Mouse (Mus musculus): ENCODE results near the gene Gna15. TPM values are rescaled to one million over a fixed set of nuclear protein-coding genes. Genes with fewer than 3 reads are reported as not detected.
A peak's percentile ranks its signal among the peaks of the same experiment; 100 is the strongest.

The Gna15 gene
- polyA plus RNA-seq, 1 experiment: not detected

DNA sequence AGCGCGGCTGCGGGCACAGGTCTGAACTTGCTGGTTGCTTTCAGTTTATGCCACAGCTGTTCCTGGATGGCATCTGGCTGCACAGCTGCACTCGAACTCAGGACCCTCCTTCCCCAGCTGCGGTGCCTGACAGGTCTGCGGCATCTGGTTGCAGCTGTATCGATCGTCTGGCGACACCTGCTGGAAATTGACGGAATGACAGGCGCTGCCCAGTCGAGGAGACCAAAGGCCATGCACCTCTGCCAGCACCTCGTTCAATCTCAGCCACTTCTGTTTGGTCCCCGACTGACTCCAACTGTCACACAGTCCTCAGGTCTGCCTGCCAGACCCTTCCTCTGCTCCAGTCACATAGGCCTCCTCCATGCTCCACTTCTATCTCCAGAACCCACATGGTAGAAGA lies 2.8 kb upstream of the Gna15 start:
- H3K27ac ChIP-seq (ENCODE audit: insufficient read depth, low read length): no peak overlapping the region
- H3K4me1 ChIP-seq (ENCODE audit: control insufficient read depth, insufficient read depth, low read length): no peaks in the 10 kb centered on the region
- no peak overlapping the region for H3K4me3 ChIP-seq (ENCODE audit: insufficient read depth, low read length)
- TF ChIP-seq CTCF (IDR thresholded peaks at IDR 0.05; ENCODE audit: borderline replicate concordance, insufficient read depth, low read length) (peak; percentile 99), POLR2A (IDR thresholded peaks at IDR 0.05; ENCODE audit: low read depth, low read length) (no peak)

DNA sequence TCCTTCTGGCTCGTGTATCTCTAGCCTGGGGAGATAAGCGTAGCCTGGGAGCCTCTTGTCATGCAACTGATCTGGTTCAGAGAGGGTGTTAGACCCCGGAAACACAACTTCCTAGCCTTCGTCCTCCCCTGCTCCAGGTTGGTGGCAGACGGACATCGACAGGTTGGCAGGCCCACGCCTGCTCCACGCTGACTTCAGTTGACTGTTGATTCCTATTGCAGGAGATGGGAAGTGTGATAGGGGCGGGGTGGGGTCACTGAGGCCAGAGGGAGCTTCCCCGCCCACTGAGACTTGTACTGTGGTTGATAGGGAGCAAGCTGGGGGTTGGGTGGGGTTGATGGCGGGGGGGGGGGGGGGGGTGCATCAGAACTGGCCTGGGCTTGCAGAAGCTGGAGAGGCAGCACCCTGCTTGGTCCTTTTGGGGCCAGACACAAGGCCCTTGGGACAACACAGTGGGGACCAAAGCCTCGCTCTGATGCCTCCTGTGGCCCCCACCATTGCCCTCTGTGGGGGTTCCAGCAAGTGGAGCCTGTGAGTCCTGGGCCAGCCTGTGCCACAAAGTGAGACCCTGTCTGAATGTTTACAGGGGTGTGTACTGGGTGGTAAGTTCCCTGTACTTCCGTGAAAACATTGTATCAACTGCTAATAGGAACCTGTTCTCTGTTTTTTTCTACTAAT lies 1.1 kb upstream of the Gna15 start:
- no peak for TF ChIP-seq POLR2A (IDR thresholded peaks at IDR 0.05; ENCODE audit: low read depth, low read length)
- no peak for TF ChIP-seq CTCF (IDR thresholded peaks at IDR 0.05; ENCODE audit: borderline replicate concordance, insufficient read depth, low read length)
- Histone ChIP-seq H3K27ac (ENCODE audit: insufficient read depth, low read length) (no peak overlapping the region), H3K4me3 (ENCODE audit: insufficient read depth, low read length) (no peak overlapping the region), H3K4me1 (ENCODE audit: control insufficient read depth, insufficient read depth, low read length) (no peaks in the 10 kb centered on the region)

DNA sequence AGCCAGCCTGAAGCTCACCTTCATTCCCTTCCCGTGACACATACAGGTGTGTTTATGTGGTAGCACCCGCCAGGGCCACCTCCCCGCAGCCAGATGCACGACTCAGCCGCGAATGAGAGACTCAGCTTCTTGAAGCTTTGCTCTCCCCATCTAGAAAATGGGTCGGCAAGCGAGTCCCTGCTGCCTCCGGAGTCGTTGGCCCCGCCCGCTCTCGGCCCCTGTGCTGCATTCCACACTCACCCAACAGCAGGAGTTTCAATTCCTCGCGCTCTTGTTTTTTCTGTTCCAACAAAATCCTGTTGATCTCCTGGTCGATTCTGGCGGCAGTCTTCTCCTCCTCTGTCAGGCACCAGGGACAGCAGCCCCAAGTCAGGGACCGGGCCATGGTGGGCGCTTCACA lies 455 bp downstream of the Gna15 start:
- no peaks in the 10 kb centered on the region for H3K4me1 ChIP-seq (ENCODE audit: control insufficient read depth, insufficient read depth, low read length)
- H3K4me3 ChIP-seq (ENCODE audit: insufficient read depth, low read length): no peak overlapping the region
- H3K27ac ChIP-seq (ENCODE audit: insufficient read depth, low read length): no peak overlapping the region

DNA sequence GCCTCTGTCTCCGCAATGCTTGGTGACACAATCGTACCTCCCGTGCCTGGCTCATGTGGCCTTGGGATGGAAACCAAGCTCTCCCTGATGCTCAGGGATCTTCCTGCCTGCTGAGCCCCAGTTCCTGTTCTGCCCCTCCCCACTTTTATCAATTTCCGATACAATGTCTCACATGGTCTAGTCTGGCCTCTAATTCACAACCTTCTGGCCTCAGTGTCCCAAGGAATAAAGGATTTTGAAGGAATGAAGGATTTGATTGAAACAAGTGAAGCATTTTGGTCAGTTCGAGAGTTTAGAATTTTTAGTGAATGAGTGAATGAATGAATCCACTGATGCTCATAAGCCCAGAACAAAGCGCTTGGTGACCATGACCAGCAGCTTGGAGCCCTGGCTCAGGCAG lies 883 bp downstream of the Gna15 start:
- H3K27ac ChIP-seq (ENCODE audit: insufficient read depth, low read length): no peak overlapping the region

More for the DNA sequence above, 455 bp downstream of the Gna15 start:
- TF ChIP-seq POLR2A (IDR thresholded peaks at IDR 0.05; ENCODE audit: low read depth, low read length) (no peak), CTCF (IDR thresholded peaks at IDR 0.05; ENCODE audit: borderline replicate concordance, insufficient read depth, low read length) (no peak)

DNA sequence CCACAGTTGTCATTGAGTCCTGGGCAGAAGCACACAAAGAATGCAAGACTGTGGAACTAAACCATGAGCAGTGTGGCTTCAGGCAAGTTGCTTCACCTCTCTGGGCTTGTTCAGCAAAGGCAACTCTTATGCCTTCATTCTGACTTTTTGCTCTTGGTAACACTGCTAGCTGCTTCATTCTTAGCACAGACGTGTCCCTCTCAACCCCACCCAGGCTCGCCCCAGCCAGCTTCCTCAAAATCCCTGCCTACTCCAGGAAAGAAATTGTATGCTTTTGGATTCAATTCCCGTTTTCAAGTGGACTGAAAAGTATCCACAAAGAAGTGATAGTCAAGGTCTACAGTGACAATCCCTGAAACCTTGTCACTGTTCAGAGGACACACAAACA lies 4.1 kb downstream of the Gna15 start:
- TF ChIP-seq POLR2A (IDR thresholded peaks at IDR 0.05; ENCODE audit: low read depth, low read length) (no peak), CTCF (IDR thresholded peaks at IDR 0.05; ENCODE audit: borderline replicate concordance, insufficient read depth, low read length) (no peak)
- Histone ChIP-seq H3K4me3 (ENCODE audit: insufficient read depth, low read length) (no peak overlapping the region), H3K27ac (ENCODE audit: insufficient read depth, low read length) (no peak overlapping the region), H3K4me1 (ENCODE audit: control insufficient read depth, insufficient read depth, low read length) (no peaks in the 10 kb centered on the region)

More for the DNA sequence above, 883 bp downstream of the Gna15 start:
- Histone ChIP-seq H3K4me1 (ENCODE audit: control insufficient read depth, insufficient read depth, low read length) (no peaks in the 10 kb centered on the region), H3K4me3 (ENCODE audit: insufficient read depth, low read length) (no peak overlapping the region)
- TF ChIP-seq CTCF (IDR thresholded peaks at IDR 0.05; ENCODE audit: borderline replicate concordance, insufficient read depth, low read length): no peak
- no peak for TF ChIP-seq POLR2A (IDR thresholded peaks at IDR 0.05; ENCODE audit: low read depth, low read length)

DNA sequence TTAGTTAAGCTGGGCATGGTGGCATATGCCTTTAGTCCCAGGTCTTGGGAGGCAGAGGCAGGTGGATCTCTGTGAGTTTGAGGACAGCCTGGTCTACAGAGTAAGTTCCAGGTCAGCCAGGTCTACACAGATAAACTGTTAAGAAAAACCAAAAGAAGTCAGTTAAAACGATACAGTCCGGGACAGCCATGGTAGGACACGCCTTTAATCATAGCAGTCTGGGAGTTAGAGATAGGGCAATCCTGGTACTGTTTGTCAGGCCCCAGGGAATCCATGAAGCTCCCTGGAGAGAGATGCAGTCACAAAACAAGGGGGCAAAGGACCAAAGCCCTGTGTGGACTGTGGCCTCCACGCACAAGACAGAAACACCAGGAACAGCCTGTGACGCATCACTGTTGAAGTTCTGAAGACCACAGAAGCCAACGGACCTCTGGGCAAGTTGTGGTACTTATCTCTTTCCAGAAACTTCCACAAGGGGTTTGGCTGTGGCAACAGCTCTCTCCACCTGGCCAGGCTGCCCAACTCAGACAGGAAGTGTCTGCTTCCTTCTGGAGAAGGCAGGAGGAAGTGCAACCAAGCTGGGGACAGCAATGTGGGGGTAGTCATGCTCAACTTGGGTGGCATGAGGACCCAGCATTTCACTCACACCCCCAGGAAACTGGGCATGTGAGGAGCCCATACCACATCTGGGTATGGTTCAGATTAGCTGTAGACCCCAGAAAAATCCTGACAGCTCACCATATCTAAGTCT lies 4.6 kb downstream of the Gna15 start:
- TF ChIP-seq POLR2A (IDR thresholded peaks at IDR 0.05; ENCODE audit: low read depth, low read length) (no peak), CTCF (IDR thresholded peaks at IDR 0.05; ENCODE audit: borderline replicate concordance, insufficient read depth, low read length) (no peak)
- Histone ChIP-seq H3K27ac (ENCODE audit: insufficient read depth, low read length) (no peak overlapping the region), H3K4me1 (ENCODE audit: control insufficient read depth, insufficient read depth, low read length) (no peaks in the 10 kb centered on the region), H3K4me3 (ENCODE audit: insufficient read depth, low read length) (no peak overlapping the region)

DNA sequence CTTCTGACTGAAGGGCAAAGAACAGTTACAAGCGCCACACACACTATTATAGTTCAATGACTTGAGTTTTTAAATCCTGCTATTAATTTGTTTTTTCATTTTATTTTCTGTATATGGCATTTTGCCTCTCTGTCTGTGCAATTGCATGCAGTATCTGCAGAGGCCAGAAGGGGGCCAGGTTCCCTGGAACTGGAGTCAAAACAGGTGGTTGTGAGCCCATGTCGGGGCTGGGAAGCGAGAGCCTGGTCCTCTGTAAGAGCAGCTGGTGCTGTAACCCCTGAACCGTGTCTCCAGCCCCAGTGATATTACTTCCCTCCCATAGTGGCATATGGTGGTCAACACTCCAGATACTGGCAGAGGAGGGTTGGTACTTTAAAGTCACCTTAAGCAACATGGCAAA lies 5.5 kb downstream of the Gna15 start:
- Histone ChIP-seq H3K27ac (ENCODE audit: insufficient read depth, low read length) (no peak overlapping the region), H3K4me1 (ENCODE audit: control insufficient read depth, insufficient read depth, low read length) (no peaks in the 10 kb centered on the region), H3K4me3 (ENCODE audit: insufficient read depth, low read length) (no peak overlapping the region)
- TF ChIP-seq POLR2A (IDR thresholded peaks at IDR 0.05; ENCODE audit: low read depth, low read length) (no peak), CTCF (IDR thresholded peaks at IDR 0.05; ENCODE audit: borderline replicate concordance, insufficient read depth, low read length) (peak; percentile 38; the same call in 1 of the 2 replicates)

DNA sequence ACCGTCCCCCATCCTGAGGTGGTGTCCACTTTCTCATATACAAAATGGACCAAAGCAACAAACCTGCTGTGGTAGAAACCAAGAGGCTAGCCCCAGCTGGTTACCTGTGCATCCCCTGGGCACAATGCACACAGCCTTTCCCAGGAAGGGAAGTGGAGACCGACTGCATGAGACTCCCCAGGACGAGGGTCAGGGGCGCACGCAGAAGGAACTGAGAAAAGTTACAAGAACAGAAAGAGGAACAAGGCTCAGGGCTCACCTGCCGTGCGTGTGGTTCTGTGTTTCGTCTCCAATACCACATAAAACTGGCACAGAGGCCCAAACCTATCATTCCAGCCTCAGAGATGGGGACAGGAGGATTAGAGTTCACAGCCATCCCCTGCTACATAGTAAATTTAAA lies 6.8 kb downstream of the Gna15 start:
- Histone ChIP-seq H3K4me3 (ENCODE audit: insufficient read depth, low read length) (no peak overlapping the region), H3K27ac (ENCODE audit: insufficient read depth, low read length) (no peak overlapping the region)

DNA sequence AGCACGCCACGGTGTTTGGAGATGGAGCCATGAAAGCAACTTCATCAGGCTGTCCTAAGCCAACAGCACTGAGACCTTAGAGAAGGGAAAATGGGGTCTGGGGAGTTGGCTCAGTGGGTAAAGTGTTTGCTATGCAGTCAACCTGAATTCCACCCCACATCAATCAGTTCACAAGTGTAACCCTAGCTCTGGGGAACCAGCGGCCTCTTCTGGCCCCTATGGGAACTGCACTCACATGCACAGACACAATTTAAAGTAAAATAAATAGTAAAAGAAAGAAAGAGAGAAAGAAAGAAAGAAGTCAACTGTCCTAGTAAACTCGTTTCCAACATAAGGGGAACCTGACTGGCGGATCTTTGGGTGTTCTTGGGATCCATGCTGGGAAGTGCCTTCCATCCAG lies 10.2 kb downstream of the Gna15 start:
- no peaks in the 10 kb centered on the region for H3K4me1 ChIP-seq (ENCODE audit: control insufficient read depth, insufficient read depth, low read length)
- no peak overlapping the region for H3K4me3 ChIP-seq (ENCODE audit: insufficient read depth, low read length)
- TF ChIP-seq POLR2A (IDR thresholded peaks at IDR 0.05; ENCODE audit: low read depth, low read length) (no peak), CTCF (IDR thresholded peaks at IDR 0.05; ENCODE audit: borderline replicate concordance, insufficient read depth, low read length) (no peak)
- no peak overlapping the region for H3K27ac ChIP-seq (ENCODE audit: insufficient read depth, low read length)

More for the DNA sequence above, 6.8 kb downstream of the Gna15 start:
- TF ChIP-seq POLR2A (IDR thresholded peaks at IDR 0.05; ENCODE audit: low read depth, low read length) (no peak), CTCF (IDR thresholded peaks at IDR 0.05; ENCODE audit: borderline replicate concordance, insufficient read depth, low read length) (no peak)
- H3K4me1 ChIP-seq (ENCODE audit: control insufficient read depth, insufficient read depth, low read length): no peaks in the 10 kb centered on the region

DNA sequence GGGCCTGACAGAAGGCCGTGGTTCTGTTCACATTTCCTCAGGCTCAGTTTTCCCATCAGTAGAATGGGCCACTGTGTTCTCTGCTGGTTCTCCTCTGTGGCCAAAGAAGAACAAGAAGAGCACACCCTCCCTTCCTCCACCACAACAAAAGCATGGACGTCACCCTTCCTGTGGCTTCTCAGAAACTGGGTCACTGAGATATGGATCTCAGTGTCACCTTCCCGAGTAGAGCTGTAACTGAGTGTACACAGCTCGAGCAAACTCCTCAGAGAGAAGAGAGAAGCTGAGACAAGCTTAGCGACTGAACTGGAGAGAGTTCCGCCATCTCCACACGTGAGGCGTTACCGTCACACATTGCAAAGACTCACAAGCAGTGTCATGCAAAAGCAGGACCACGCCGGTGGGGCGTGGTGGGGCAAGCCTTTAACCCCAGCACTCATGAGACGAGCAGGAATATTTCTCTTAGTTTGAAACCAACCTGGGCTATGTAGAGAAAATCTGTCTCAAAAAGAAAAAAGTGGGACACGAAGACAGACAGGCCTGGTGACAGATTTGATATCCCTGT lies 13.7 kb downstream of the Gna15 start:
- no peak for TF ChIP-seq POLR2A (IDR thresholded peaks at IDR 0.05; ENCODE audit: low read depth, low read length)
- no peak for TF ChIP-seq CTCF (IDR thresholded peaks at IDR 0.05; ENCODE audit: borderline replicate concordance, insufficient read depth, low read length)
- Histone ChIP-seq H3K27ac (ENCODE audit: insufficient read depth, low read length) (no peak overlapping the region), H3K4me1 (ENCODE audit: control insufficient read depth, insufficient read depth, low read length) (no peaks in the 10 kb centered on the region), H3K4me3 (ENCODE audit: insufficient read depth, low read length) (no peak overlapping the region)
